Mouse (Mus musculus) stomach, embryonic 16.5 days (tissue): ENCODE data around the gene Eps8l3. TPM values are rescaled to one million over a fixed set of nuclear protein-coding genes. Genes with fewer than 3 reads are reported as not detected.

Experiments
- ATAC-seq: fragments of 200-750 bp; cut with Nextera tagmentation; 2 replicates; pipeline ENCODE4 v1.8.0; 2017; ENCODE audit warnings: moderate number of reproducible peaks, moderate TSS enrichment; ENCODE audit not compliant: insufficient read depth, low FRiP score
- H3K27ac ChIP-seq: fragments of 300-500 bp; sonication (generic); 2 replicates; pipeline ENCODE4 v1.5.1; 2014; ENCODE audit warnings: low read length
- H3K27me3 ChIP-seq: fragments of 300-500 bp; sonication (generic); 2 replicates; pipeline ENCODE4 v1.6.1; 2014; ENCODE audit warnings: low read length, control low read depth, mixed read lengths; ENCODE audit not compliant: control insufficient read depth, insufficient read depth
- H3K36me3 ChIP-seq: fragments of 300-500 bp; sonication (generic); 2 replicates; pipeline ENCODE4 v1.6.1; 2014; ENCODE audit warnings: low read length; ENCODE audit not compliant: control insufficient read depth, insufficient read depth
- H3K4me1 ChIP-seq: fragments of 300-500 bp; sonication (generic); 2 replicates; pipeline ENCODE4 v1.6.1; 2014; ENCODE audit warnings: low read length, control low read depth, mixed read lengths; ENCODE audit not compliant: control insufficient read depth, insufficient read depth
- H3K4me2 ChIP-seq: fragments of 300-500 bp; sonication (generic); 2 replicates; pipeline ENCODE4 v1.6.1; 2014; ENCODE audit warnings: low read depth, low read length, mixed read lengths
- H3K4me3 ChIP-seq: fragments of 300-500 bp; sonication (generic); replicated peaks from 2 replicates; pipeline ENCODE4 v1.5.1; 2014; ENCODE audit warnings: mild to moderate bottlenecking, low read length
- H3K9ac ChIP-seq: fragments of 300-500 bp; sonication (generic); 2 replicates; pipeline ENCODE4 v1.6.1; 2014; ENCODE audit warnings: low read length
- H3K9me3 ChIP-seq: fragments of 300-500 bp; sonication (generic); replicated peaks from 2 replicates; pipeline ENCODE4 v1.6.1; 2016; ENCODE audit warnings: low read length, control low read depth; ENCODE audit not compliant: control insufficient read depth
- WGBS: fragments of 180-500 bp; shearing (Covaris S2); extraction: QIAGEN DNeasy Blood & Tissue Kit; methylation state at CpG from one replicate; pipeline ENCODE4 v1.1.7; 2014; 5-methylcytosine and 5-hydroxymethylcytosine counted together
- polyA plus RNA-seq: library from polyadenylated mRNA; unstranded; fragments of >200 nt; fragmentation: Nextera tagmentation; extraction: Ambion mirVana; gene quantifications from 2 replicates; pipeline ENCODE4 v1.2.1, GENCODE M21; 2015

Eps8l3 gene
- polyA plus RNA-seq, 1 experiment from 2014 or later: 35.9 TPM

DNA sequence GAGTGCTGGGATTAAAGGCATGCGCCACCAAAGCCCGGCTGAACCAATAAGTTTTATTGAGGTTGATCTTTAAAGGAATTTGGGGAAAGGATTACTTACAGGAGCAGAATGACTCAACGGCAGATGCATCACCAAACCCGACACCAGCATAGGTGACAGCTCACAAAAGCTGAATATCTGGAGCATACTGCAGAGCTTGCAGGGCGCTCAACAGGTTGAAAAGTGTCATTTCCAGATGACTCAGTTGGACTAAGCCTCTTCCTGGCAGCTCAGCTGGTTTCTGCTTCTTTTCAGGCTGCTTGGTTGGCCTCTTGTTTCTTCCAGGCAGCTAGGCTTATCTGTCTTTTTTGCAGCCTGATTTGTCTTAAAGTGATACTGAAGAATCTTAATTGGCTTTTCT lies 41.7 kb upstream of the Eps8l3 start:
- H3K4me2 ChIP-seq: no peak overlapping the region
- no peaks in the 10 kb centered on the region for H3K4me1 ChIP-seq
- no peaks in the 10 kb centered on the region for H3K27me3 ChIP-seq
- H3K4me3 ChIP-seq: no peak overlapping the region
- no peaks in the 10 kb centered on the region for H3K9me3 ChIP-seq
- no peak overlapping the region for H3K27ac ChIP-seq
- 85% methylated on average over 5 of the region's 5 CpGs for WGBS
- no peak for ATAC-seq
- no peaks in the 10 kb centered on the region for H3K36me3 ChIP-seq
- no peak overlapping the region for H3K9ac ChIP-seq

DNA sequence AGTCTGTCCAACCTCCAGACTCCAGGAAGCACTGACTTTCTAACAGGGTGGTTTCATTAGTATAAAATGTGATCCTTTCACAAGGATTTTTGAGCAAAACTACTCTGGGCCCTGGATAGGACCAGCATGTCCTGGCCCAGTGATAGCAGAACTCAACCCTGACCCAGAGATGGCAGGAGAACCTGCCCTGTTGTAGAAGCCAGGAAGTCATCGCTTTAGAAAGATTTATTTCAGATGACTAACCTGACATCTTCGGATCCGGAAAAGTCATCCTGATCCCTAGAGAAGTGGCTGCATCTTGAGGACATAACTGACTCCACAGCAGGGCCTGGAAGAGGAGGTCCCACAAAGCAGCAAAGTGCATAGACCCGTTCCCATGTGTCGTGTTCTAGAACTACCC lies 37.2 kb upstream of the Eps8l3 start:
- no peak overlapping the region for H3K4me3 ChIP-seq
- H3K4me2 ChIP-seq: no peak overlapping the region
- H3K9me3 ChIP-seq: no peaks in the 10 kb centered on the region
- H3K9ac ChIP-seq: no peak overlapping the region
- H3K27ac ChIP-seq: no peak overlapping the region
- H3K4me1 ChIP-seq: no peaks in the 10 kb centered on the region; the same call in 1 of the 2 replicates
- no peaks in the 10 kb centered on the region for H3K27me3 ChIP-seq
- ATAC-seq: no peak
- 89% methylated on average over 5 of the region's 5 CpGs for WGBS
- no peaks in the 10 kb centered on the region for H3K36me3 ChIP-seq

GRCm38 (mm10) chr3:107840855-107841254 lies 36.2 kb upstream of the Eps8l3 start:
- Histone ChIP-seq H3K4me1 (no peaks in the 10 kb centered on the region; the same call in 1 of the 2 replicates), H3K36me3 (no peaks in the 10 kb centered on the region), H3K4me2 (no peak overlapping the region), H3K4me3 (no peak overlapping the region), H3K27me3 (no peaks in the 10 kb centered on the region), H3K9me3 (no peaks in the 10 kb centered on the region), H3K9ac (no peak overlapping the region), H3K27ac (no peak overlapping the region)
- 84% methylated on average over 7 of the region's 7 CpGs for WGBS
- ATAC-seq: no peak

DNA sequence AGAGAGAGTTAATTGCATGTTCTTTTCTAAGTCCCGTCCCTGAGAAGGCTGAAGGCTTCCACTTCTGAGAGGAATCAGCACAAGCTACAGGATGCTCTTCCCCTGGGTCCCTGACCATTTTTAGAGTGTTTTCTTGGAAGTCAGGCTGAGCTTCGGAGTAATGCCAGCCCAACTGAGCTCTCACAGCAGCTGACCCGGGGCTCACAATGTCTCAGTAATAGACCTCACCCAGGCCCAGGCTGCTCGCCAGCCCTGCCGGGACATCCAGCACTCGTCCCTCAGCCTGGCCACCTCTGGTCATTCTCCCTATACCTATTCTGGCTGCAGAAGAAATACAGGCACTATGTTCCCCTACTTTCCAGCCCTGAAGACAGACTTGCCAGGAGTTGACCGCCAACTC lies 35.7 kb upstream of the Eps8l3 start:
- Histone ChIP-seq H3K27ac (no peak overlapping the region), H3K4me1 (no peaks in the 10 kb centered on the region; the same call in 1 of the 2 replicates), H3K4me2 (no peak overlapping the region), H3K9me3 (no peaks in the 10 kb centered on the region), H3K4me3 (no peak overlapping the region), H3K36me3 (no peaks in the 10 kb centered on the region), H3K27me3 (no peaks in the 10 kb centered on the region), H3K9ac (no peak overlapping the region)
- ATAC-seq: no peak
- 73% methylated on average over 7 of the region's 7 CpGs for whole genome bisulfite sequencing

GRCm38 (mm10) chr3:107843406-107843805 lies 33.6 kb upstream of the Eps8l3 start:
- Histone ChIP-seq H3K4me2 (no peak overlapping the region), H3K4me1 (peaks cover 2% of the 10 kb centered on the region), H3K9ac (no peak overlapping the region), H3K27ac (no peak overlapping the region), H3K27me3 (no peaks in the 10 kb centered on the region), H3K9me3 (no peaks in the 10 kb centered on the region), H3K36me3 (no peaks in the 10 kb centered on the region), H3K4me3 (no peak overlapping the region)
- ATAC-seq: no peak
- 85% methylated on average over 3 of the region's 3 CpGs for WGBS

GRCm38 (mm10) chr3:107844001-107844400 lies 33.0 kb upstream of the Eps8l3 start:
- H3K9me3 ChIP-seq: no peaks in the 10 kb centered on the region
- H3K4me3 ChIP-seq: no peak overlapping the region
- ATAC-seq: no peak
- no peak overlapping the region for H3K9ac ChIP-seq
- no peak overlapping the region for H3K4me2 ChIP-seq
- WGBS: 72% methylated on average over 3 of the region's 3 CpGs
- H3K27me3 ChIP-seq: no peaks in the 10 kb centered on the region
- peaks cover 5% of the 10 kb centered on the region for H3K4me1 ChIP-seq
- no peak overlapping the region for H3K27ac ChIP-seq
- no peaks in the 10 kb centered on the region for H3K36me3 ChIP-seq

GRCm38 (mm10) chr3:107844499-107844898 lies 32.5 kb upstream of the Eps8l3 start:
- no peak for ATAC-seq
- no peaks in the 10 kb centered on the region for H3K36me3 ChIP-seq
- 81% methylated on average over 2 of the region's 2 CpGs for WGBS

GRCm38 (mm10) chr3:107846175-107846574 lies 30.9 kb upstream of the Eps8l3 start:
- no peaks in the 10 kb centered on the region for H3K36me3 ChIP-seq
- no peaks in the 10 kb centered on the region for H3K9me3 ChIP-seq
- H3K27ac ChIP-seq: no peak overlapping the region

More at GRCm38 (mm10) chr3:107844499-107844898, 32.5 kb upstream of the Eps8l3 start:
- H3K9me3 ChIP-seq: no peaks in the 10 kb centered on the region
- no peak overlapping the region for H3K27ac ChIP-seq
- peaks cover 10% of the 10 kb centered on the region for H3K4me1 ChIP-seq
- H3K4me2 ChIP-seq: no peak overlapping the region
- H3K4me3 ChIP-seq: no peak overlapping the region
- no peak overlapping the region for H3K9ac ChIP-seq
- no peaks in the 10 kb centered on the region for H3K27me3 ChIP-seq

DNA sequence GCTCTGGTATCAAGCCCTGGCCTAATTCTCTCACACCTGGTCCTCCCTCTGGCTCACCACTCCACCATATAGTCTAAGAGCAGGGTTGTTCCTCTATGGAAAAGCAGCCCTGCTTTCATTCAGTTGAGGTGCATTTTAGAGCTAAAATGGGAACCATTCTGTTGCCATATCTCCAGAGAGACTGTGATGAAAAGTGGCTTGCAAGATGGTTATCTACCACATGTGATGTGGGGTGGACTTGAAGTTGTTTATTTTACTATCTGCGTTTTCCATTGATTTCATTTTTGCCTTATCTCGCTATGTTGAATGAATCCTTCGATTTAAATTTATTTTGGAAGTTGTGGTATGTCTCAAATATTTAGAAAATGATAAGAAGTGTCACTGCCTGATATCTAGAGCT lies 30.2 kb upstream of the Eps8l3 start:
- Histone ChIP-seq H3K9me3 (no peaks in the 10 kb centered on the region), H3K4me1 (peaks cover 24% of the 10 kb centered on the region), H3K27ac (no peak overlapping the region), H3K36me3 (no peaks in the 10 kb centered on the region), H3K27me3 (no peaks in the 10 kb centered on the region), H3K9ac (no peak overlapping the region), H3K4me2 (no peak overlapping the region), H3K4me3 (no peak overlapping the region)
- WGBS: 51% methylated on average over 3 of the region's 3 CpGs
- ATAC-seq: no peak

More at GRCm38 (mm10) chr3:107846175-107846574, 30.9 kb upstream of the Eps8l3 start:
- WGBS: 86% methylated on average over 1 of the region's 1 CpGs
- ATAC-seq: no peak
- no peak overlapping the region for H3K9ac ChIP-seq
- H3K4me3 ChIP-seq: no peak overlapping the region
- H3K4me1 ChIP-seq: peaks cover 24% of the 10 kb centered on the region
- no peak overlapping the region for H3K4me2 ChIP-seq
- no peaks in the 10 kb centered on the region for H3K27me3 ChIP-seq

GRCm38 (mm10) chr3:107848126-107848525 lies 28.9 kb upstream of the Eps8l3 start:
- no peak for ATAC-seq
- WGBS: 42% methylated on average over 4 of the region's 4 CpGs

More at GRCm38 (mm10) chr3:107848126-107848525, 28.9 kb upstream of the Eps8l3 start:
- Histone ChIP-seq H3K9me3 (no peaks in the 10 kb centered on the region), H3K36me3 (no peaks in the 10 kb centered on the region), H3K4me2 (no peak overlapping the region), H3K27me3 (no peaks in the 10 kb centered on the region), H3K4me1 (peaks cover 24% of the 10 kb centered on the region), H3K27ac (peak overlapping the region; percentile 48; the same call in 1 of the 2 replicates), H3K9ac (no peak overlapping the region), H3K4me3 (no peak overlapping the region)
